In the genomic region with DNA sequence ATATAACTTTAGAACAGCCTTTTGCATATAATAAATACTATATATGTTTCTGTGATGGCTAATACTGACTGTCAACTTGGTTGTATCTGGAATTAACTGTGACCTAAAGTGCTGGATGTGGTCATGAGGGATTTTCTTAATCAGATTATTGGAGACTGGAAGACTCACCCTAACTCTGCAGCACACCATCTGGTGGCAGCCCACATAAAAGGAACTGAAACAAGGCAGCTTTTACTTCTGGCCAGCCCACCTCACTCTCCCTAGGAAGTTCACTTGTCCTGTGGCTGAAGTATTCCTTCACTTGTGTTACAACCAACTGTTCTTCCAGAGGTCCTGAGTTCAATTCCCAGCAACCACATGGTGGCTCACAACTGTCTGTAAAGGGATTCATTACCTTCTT, we compare ENCODE assay signal across 21 mouse cellular contexts.
A peak's percentile ranks its signal among the peaks of the same experiment; 100 is the strongest.
DNase-seq lines count a peak whose midpoint lies in the region; ATAC-seq lines count a peak whose summit lies in the region.
"Had no signal": no experiment of that assay in that cellular context is flagged by ENCODE, and none has a peak within 500 bp of the region (broad histone marks: within the 10 kb centered on the region; RNA-seq: fewer than 3 reads in every experiment).

No protein-coding gene starts in this region.

- peak; percentile 62 for ATAC-seq in granulocyte monocyte progenitor cell, adult 5-6 weeks (replicated peaks; ENCODE audit: poor library complexity, severe bottlenecking)
- ATAC-seq: activated CD4-positive, CD25-positive, alpha-beta regulatory T cell, adult 4 months; CD4-positive, CD25-positive, alpha-beta regulatory T cell, adult 4 months; hindbrain, postnatal 0 days; inflammation-experienced regulatory T-cells, adult 6 months; intestine, embryonic 16.5 days had no signal

- peak; percentile 27 for DNase-seq in brain, adult 2 months (ENCODE audit: low read depth, low spot score)
- DNase-seq in retina, embryonic 14.5 days (ENCODE audit: low spot score) = peak; percentile 15
- DNase-seq in natural killer cell, adult 2 months (ENCODE audit: low spot score in 2 of 2) = no peak
- DNase-seq in heart, adult 8-10 months (ENCODE audit: low spot score) = no peak
- no peak for DNase-seq in urinary bladder, postnatal 4 days (ENCODE audit: low spot score in 2 of 2)
- DNase-seq: adrenal gland, adult 8-10 months; adrenal gland, postnatal 25 days; cerebellum, adult 18-20 months; cerebellum, adult 9-10 months; cerebellum, postnatal 14 days; gastrocnemius, adult 2 months; gastrocnemius, postnatal 14 days; heart, adult 18-20 months; heart, postnatal 10 days; heart, postnatal 36 days had no signal

Comparison
In these comparisons a context has a peak if more than half of its experiments do, and no peak if none do; other contexts are left out.
1. DNase-seq: peak in brain, adult 2 months (single experiment) and retina, embryonic 14.5 days (single experiment); none in natural killer cell, adult 2 months (0 of 2), heart, adult 8-10 months (single experiment) and urinary bladder, postnatal 4 days (0 of 2).